Mouse (Mus musculus): ENCODE data around the gene Dedd2. TPM values are rescaled to one million over a fixed set of nuclear protein-coding genes. Genes with fewer than 3 reads are reported as not detected.

Gene Dedd2
- polyA plus RNA-seq (2015; fragmentation: Nextera tagmentation; extraction: Ambion mirVana), result 19.2 and 21.1 TPM in 2 replicates

DNA sequence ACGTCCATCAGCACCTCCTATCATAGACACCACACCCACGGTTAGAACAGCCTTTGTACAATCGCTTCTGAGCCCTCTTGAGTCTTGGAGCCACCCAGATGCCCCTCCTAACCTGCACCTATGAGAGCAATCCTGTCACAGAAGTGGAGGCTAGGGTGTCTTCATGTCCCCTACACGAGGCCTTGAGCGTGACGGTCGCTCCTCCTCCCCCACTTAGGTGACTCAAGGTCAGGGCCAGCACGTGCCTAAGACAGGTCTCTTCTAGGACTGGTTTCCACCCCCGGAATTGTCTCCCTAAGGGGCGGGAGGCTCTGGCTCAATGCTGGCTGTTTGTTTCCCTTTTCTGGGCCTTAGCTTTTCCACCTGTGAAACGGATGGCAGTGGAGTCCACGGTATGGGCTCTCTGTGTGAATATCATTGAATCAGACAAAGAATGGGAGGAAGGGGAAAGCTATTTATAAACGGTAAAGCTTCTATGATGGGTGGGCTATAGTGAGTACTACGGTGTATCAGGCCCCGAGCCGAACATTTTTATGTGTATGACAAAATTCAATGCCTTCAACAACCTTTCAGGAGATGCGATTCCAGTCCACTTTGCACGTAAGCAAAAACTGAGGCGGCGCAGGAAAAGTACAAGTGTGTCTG lies at the start of gene Dedd2:
Dedd2 (minus strand) TSS at position 159 of the 645 bp plus-strand sequence.
- peak within 1 kb of the TSS; percentile 96 for H3K27ac ChIP-seq (ENCODE audit: low read depth)
- WGBS (ENCODE audit: insufficient replicate concordance), result 2% methylated on average over 20 of the region's 20 CpGs
- H3K4me3 ChIP-seq (ENCODE audit: low read depth, low read length), result peak within 1 kb of the TSS; percentile 81
- peaks cover 35% of the 10 kb centered on the region for H3K4me1 ChIP-seq (ENCODE audit: insufficient read depth)
- ATAC-seq, result peak; percentile 7; the same call in 1 of the 2 replicates
- H3K9me3 ChIP-seq (ENCODE audit: low read length), result no peaks in the 10 kb centered on the region
- H3K9ac ChIP-seq (replicated peaks), result peak within 1 kb of the TSS; percentile 94
- TF ChIP-seq EP300 (IDR thresholded peaks at IDR 0.05; ENCODE audit: low read depth) (no peak), CTCF (IDR thresholded peaks at IDR 0.05; ENCODE audit: low read depth) (no peak)
- DNase-seq, result peak; percentile 58
- peaks cover 38% of the 10 kb centered on the region for H3K36me3 ChIP-seq (replicated peaks; ENCODE audit: insufficient read depth, low read length)
- no peaks in the 10 kb centered on the region for H3K27me3 ChIP-seq (ENCODE audit: insufficient read depth, low read length)
- peak within 1 kb of the TSS; percentile 91 for H3K4me2 ChIP-seq (ENCODE audit: low read depth, low read length)

GRCm38 (mm10) chr7:25269545-25270271 lies 49.3 kb upstream of the Dedd2 start:
- Histone ChIP-seq H3K27me3 (ENCODE audit: insufficient read depth, low read length) (no peaks in the 10 kb centered on the region), H3K36me3 (replicated peaks; ENCODE audit: insufficient read depth, low read length) (peaks cover 18% of the 10 kb centered on the region), H3K4me2 (ENCODE audit: low read depth, low read length) (peak overlapping the region; percentile 90), H3K4me1 (ENCODE audit: insufficient read depth) (peaks cover 45% of the 10 kb centered on the region), H3K9me3 (ENCODE audit: low read length) (no peaks in the 10 kb centered on the region), H3K4me3 (ENCODE audit: low read depth, low read length) (peak overlapping the region; percentile 87), H3K27ac (ENCODE audit: low read depth) (peak overlapping the region; percentile 94; the same call in 1 of the 2 replicates), H3K9ac (replicated peaks) (peak overlapping the region; percentile 92)
- ATAC-seq (no peak), DNase-seq (peak; percentile 27)
- WGBS (ENCODE audit: insufficient replicate concordance), result 50% methylated on average over 8 of the region's 8 CpGs
- TF ChIP-seq CTCF (IDR thresholded peaks at IDR 0.05; ENCODE audit: low read depth) (no peak), EP300 (IDR thresholded peaks at IDR 0.05; ENCODE audit: low read depth) (no peak)

DNA sequence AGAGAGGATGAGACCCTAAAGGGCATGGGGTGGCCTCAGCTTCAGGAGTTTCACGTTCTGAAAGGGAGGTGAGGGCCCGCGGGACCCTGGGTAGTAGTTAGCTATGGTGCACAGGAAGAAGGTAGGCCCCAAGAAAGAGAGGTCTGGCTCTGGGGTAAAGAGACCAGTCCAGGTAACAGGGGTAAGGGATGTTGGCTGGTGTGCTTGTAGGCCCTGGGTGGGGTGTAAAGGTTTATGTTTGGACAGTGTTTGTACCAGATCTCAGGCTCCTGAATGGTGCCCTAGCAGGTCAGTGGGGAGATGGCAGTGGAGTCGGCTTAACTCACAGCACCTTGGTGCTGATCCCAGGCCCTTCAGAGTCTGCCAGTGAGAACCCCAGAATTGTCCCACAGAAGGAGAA lies 48.6 kb upstream of the Dedd2 start:
- Histone ChIP-seq H3K9ac (replicated peaks) (peak overlapping the region; percentile 92), H3K4me2 (ENCODE audit: low read depth, low read length) (peak overlapping the region; percentile 90), H3K9me3 (ENCODE audit: low read length) (no peaks in the 10 kb centered on the region), H3K27ac (ENCODE audit: low read depth) (peak overlapping the region; percentile 94), H3K27me3 (ENCODE audit: insufficient read depth, low read length) (no peaks in the 10 kb centered on the region), H3K4me1 (ENCODE audit: insufficient read depth) (peaks cover 43% of the 10 kb centered on the region), H3K4me3 (ENCODE audit: low read depth, low read length) (peak overlapping the region; percentile 87), H3K36me3 (replicated peaks; ENCODE audit: insufficient read depth, low read length) (peaks cover 17% of the 10 kb centered on the region)
- 26% methylated on average over 4 of the region's 4 CpGs for WGBS (ENCODE audit: insufficient replicate concordance)
- TF ChIP-seq EP300 (IDR thresholded peaks at IDR 0.05; ENCODE audit: low read depth) (no peak), CTCF (IDR thresholded peaks at IDR 0.05; ENCODE audit: low read depth) (no peak)
- peak; percentile 25 for DNase-seq
- ATAC-seq, result no peak

GRCm38 (mm10) chr7:25268588-25268987 lies 48.2 kb upstream of the Dedd2 start:
- Histone ChIP-seq H3K36me3 (replicated peaks; ENCODE audit: insufficient read depth, low read length) (peaks cover 17% of the 10 kb centered on the region), H3K27ac (ENCODE audit: low read depth) (peak overlapping the region; percentile 94), H3K27me3 (ENCODE audit: insufficient read depth, low read length) (no peaks in the 10 kb centered on the region), H3K9me3 (ENCODE audit: low read length) (no peaks in the 10 kb centered on the region), H3K4me1 (ENCODE audit: insufficient read depth) (peaks cover 44% of the 10 kb centered on the region), H3K4me2 (ENCODE audit: low read depth, low read length) (peak overlapping the region; percentile 90), H3K9ac (replicated peaks) (peak overlapping the region; percentile 92), H3K4me3 (ENCODE audit: low read depth, low read length) (peak overlapping the region; percentile 87)
- under 1% methylated on average over 7 of the region's 7 CpGs for WGBS (ENCODE audit: insufficient replicate concordance)
- no peak for TF ChIP-seq EP300 (IDR thresholded peaks at IDR 0.05; ENCODE audit: low read depth)
- no peak for TF ChIP-seq CTCF (IDR thresholded peaks at IDR 0.05; ENCODE audit: low read depth)
- ATAC-seq (no peak), DNase-seq (no peak)

GRCm38 (mm10) chr7:25267751-25268463 lies 47.5 kb upstream of the Dedd2 start:
- peak; percentile 88 for ATAC-seq
- peak overlapping the region; percentile 98 for H3K27ac ChIP-seq (ENCODE audit: low read depth)
- TF ChIP-seq CTCF (IDR thresholded peaks at IDR 0.05; ENCODE audit: low read depth) (no peak), EP300 (IDR thresholded peaks at IDR 0.05; ENCODE audit: low read depth) (peak; percentile 82)
- peak overlapping the region; percentile 87 for H3K4me3 ChIP-seq (ENCODE audit: low read depth, low read length)
- peaks cover 38% of the 10 kb centered on the region for H3K4me1 ChIP-seq (ENCODE audit: insufficient read depth)
- peak; percentile 98 for DNase-seq
- under 1% methylated on average over 33 of the region's 33 CpGs for WGBS (ENCODE audit: insufficient replicate concordance)
- H3K27me3 ChIP-seq (ENCODE audit: insufficient read depth, low read length), result no peaks in the 10 kb centered on the region
- peak overlapping the region; percentile 90 for H3K4me2 ChIP-seq (ENCODE audit: low read depth, low read length)
- H3K9ac ChIP-seq (replicated peaks), result peak overlapping the region; percentile 92
- no peaks in the 10 kb centered on the region for H3K9me3 ChIP-seq (ENCODE audit: low read length)
- peaks cover 17% of the 10 kb centered on the region for H3K36me3 ChIP-seq (replicated peaks; ENCODE audit: insufficient read depth, low read length)

All from liver, postnatal 0 days (tissue).